Mouse (Mus musculus) spleen, adult 2 months (tissue): Measurements from ENCODE around the gene Spout1. TPM values are rescaled to one million over a fixed set of nuclear protein-coding genes. Genes with fewer than 3 reads are reported as not detected.

Experiments
- DNase-seq, 2 experiments: peaks; one replicate each; pipeline versions ENCODE4 v3.0.0 to v3.0.0-alpha.2; 2012 to 2021; ENCODE audit warnings: low spot score in 2 of 2, low read depth in 1 of 2
- H3K27ac ChIP-seq: fragments of 200-500 bp; 2 replicates; pipeline ENCODE4 v1.5.1; 2012; ENCODE audit warnings: low read length, inconsistent platforms; ENCODE audit not compliant: insufficient read depth
- H3K27me3 ChIP-seq: fragments of 200-500 bp; 2 replicates; pipeline ENCODE4 v1.6.1; 2012; ENCODE audit warnings: mild to moderate bottlenecking, moderate library complexity, low read length, inconsistent platforms; ENCODE audit not compliant: control insufficient read depth, insufficient read depth
- H3K36me3 ChIP-seq: fragments of 200-500 bp; 2 replicates; pipeline ENCODE4 v1.6.1; 2012; ENCODE audit warnings: mild to moderate bottlenecking, low read length, inconsistent platforms; ENCODE audit not compliant: control insufficient read depth, insufficient read depth
- H3K4me1 ChIP-seq: fragments of 200-500 bp; 2 replicates; pipeline ENCODE4 v1.6.1; 2011; ENCODE audit warnings: inconsistent platforms; ENCODE audit not compliant: control insufficient read depth, insufficient read depth, insufficient read length
- H3K4me3 ChIP-seq: fragments of 200-500 bp; 2 replicates; pipeline ENCODE4 v1.5.1; 2011; ENCODE audit warnings: mild to moderate bottlenecking, inconsistent platforms; ENCODE audit not compliant: insufficient read depth, insufficient read length; ENCODE audit errors: extremely low read depth
- CTCF ChIP-seq: fragments of 200-500 bp; IDR thresholded peaks from 2 replicates; pipeline ENCODE4 v1.5.1; 2011; ENCODE audit warnings: mild to moderate bottlenecking, inconsistent platforms; ENCODE audit not compliant: insufficient read depth, insufficient read length, insufficient replicate concordance; ENCODE audit errors: extremely low read depth
- POLR2A ChIP-seq: fragments of 200-500 bp; IDR thresholded peaks from 2 replicates; pipeline ENCODE4 v1.6.1; 2011; ENCODE audit warnings: low read depth, low read length, inconsistent platforms
- WGBS: fragments of 180-500 bp; shearing (Covaris S2); methylation state at CpG from one replicate; pipeline ENCODE4 v1.1.7; 2018; 5-methylcytosine and 5-hydroxymethylcytosine counted together
- polyA plus RNA-seq: library from polyadenylated mRNA; depleted of rRNA; stranded (reverse); fragments of >200 nt; gene quantifications from 2 replicates; pipeline ENCODE4 v1.2.3, GENCODE M21; 2012; rRNA removed

Gene Spout1
- polyA plus RNA-seq, result 19.1 and 23.3 TPM in 2 replicates

DNA sequence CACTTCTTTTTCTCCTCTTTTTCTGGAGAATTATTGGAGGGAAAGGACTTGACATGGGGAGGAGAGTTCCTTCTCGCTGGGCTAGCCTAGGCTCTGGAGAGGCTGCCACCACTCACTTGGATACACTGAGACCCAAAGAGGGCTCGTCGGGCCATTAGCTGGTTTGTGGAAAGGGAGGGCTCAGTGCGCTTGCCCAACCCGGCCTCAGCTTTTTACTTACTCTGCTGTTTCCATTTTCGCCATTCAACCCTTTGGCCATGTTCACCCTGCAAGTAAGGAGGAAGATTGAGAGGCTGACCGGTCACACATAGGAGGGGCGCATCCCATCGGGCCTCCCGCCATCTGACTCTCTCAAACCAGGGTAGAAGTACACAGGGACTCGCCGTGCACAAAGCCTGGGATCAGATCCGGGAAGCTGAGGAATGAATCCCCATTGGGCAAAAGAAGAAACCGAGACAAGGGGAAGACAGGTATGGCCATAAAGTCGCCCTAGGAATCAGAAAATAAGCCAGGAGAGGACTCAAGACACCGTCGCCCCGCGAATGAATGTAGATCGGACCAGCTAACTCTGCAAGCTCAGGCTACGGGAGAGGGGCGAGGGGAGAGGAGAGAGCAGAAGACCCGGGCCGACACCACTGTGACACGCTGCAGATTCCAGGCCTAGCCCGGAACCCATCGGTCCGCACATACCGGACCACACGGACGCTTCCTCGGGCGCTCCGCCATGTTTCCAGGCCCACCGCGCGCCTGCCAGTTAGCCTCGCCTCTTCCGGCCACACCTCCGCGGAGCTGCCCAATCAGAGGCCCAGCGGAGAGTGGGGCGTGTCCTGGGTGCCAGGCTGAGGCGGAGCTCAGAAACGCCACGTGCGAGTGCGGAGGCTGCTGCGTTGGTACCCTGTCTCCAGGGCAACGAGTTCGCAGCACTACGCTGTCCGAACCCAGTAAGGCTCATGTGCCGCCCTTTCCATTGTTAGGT, at the start of gene Spout1:
Gene Spout1, minus strand, starts transcription at position 760 of the 976 bp plus-strand sequence.
- peaks cover 12% of the 10 kb centered on the region for H3K36me3 ChIP-seq
- no peaks in the 10 kb centered on the region for H3K27me3 ChIP-seq
- H3K4me3 ChIP-seq, result peak within 1 kb of the TSS; percentile 66
- no peak within 1 kb of the TSS for H3K27ac ChIP-seq
- peak; percentile 41; the same call in 1 of the 2 replicates for TF ChIP-seq POLR2A
- no peak for TF ChIP-seq CTCF
- H3K4me1 ChIP-seq, result peaks cover 12% of the 10 kb centered on the region; the same call in 1 of the 2 replicates
- DNase-seq, result peak; percentile 90 to 94
- 3% methylated on average over 54 of the region's 54 CpGs for WGBS

DNA sequence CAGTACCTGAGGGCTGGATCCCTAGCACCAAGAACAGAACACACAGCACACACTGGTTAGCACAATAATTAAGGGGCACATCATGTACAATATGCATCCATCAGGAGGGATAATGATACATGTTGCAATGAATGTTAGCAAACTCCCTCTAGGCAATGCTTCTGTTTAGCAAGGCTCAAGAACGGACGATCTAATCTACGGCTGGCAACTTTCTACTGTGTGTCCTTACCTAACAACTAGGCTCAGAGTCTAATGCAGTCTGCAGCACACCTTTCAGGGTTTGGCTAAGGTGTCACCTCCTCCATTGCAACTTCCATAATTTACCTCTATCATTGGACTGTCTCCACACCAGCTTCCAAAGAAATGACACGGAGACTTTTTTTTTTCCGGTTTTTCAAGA, 38.0 kb upstream of the Spout1 start:
- H3K27me3 ChIP-seq, result no peaks in the 10 kb centered on the region

DNA sequence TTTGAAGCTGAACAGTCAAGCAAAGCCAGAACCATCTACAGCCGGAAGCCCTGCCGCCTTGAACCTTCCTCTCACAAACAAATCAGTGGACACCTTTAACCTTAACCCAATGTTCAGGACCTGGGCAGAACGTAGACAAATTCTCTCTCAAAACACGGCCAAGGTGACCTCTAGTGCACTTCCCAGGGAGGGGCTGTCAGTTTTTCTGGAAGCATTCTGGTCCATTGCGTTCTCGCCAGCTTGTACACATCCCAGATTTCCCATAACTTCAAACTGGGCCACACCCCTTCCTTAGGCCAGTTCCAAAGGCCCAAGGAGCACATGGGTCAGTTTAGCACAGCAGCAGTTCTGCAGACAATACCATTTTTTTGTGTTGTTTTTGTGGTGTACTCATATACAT, 37.2 kb upstream of the Spout1 start:
- no peaks in the 10 kb centered on the region for H3K4me1 ChIP-seq
- 87% methylated on average over 6 of the region's 6 CpGs for WGBS
- TF ChIP-seq CTCF, result no peak
- no peak for TF ChIP-seq POLR2A
- no peak overlapping the region for H3K4me3 ChIP-seq
- no peak overlapping the region for H3K27ac ChIP-seq
- DNase-seq, result no peak
- no peaks in the 10 kb centered on the region for H3K36me3 ChIP-seq
- H3K27me3 ChIP-seq, result no peaks in the 10 kb centered on the region

More for the DNA sequence above, 38.0 kb upstream of the Spout1 start:
- Histone ChIP-seq H3K4me1 (no peaks in the 10 kb centered on the region), H3K36me3 (no peaks in the 10 kb centered on the region), H3K4me3 (no peak overlapping the region), H3K27ac (no peak overlapping the region)
- DNase-seq, result no peak
- WGBS, result 95% methylated on average over 5 of the region's 5 CpGs
- TF ChIP-seq POLR2A (no peak), CTCF (no peak)

DNA sequence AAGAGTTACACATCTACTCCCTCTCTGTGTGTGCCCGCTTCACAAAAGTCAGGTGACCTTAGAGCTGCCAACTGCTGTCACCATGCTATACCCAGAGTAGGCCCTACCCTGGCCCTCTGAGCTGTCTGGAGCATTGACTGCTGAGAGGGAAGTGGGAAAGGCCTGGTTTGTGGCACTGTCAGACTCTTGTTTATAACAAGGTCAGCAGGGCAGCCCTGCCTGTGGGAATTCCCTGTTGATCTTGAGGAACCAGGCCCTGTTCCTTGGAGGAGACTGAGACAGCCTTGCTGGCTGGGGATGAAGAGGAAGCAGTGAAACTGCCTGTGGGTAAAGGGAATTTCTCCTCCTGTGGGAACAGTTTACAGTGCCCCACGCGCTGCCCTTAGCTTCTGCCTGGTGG, 36.5 kb upstream of the Spout1 start:
- Histone ChIP-seq H3K4me3 (no peak overlapping the region), H3K36me3 (no peaks in the 10 kb centered on the region), H3K27me3 (no peaks in the 10 kb centered on the region), H3K27ac (no peak overlapping the region), H3K4me1 (no peaks in the 10 kb centered on the region)
- no peak for DNase-seq
- WGBS, result 81% methylated on average over 3 of the region's 3 CpGs
- TF ChIP-seq POLR2A, result no peak
- no peak for TF ChIP-seq CTCF

- peak overlapping the region; percentile 26; the same call in 1 of the 2 replicates for H3K27ac ChIP-seq
- no peak for DNase-seq
- WGBS, result 56% methylated on average over 1 of the region's 1 CpGs
These were observed 34.7 kb upstream of the Spout1 start for GRCm38 (mm10) chr2:30212951-30213350.

GRCm38 (mm10) chr2:30212169-30212545, 33.9 kb upstream of the Spout1 start:
- no peak overlapping the region for H3K27ac ChIP-seq
- H3K36me3 ChIP-seq, result no peaks in the 10 kb centered on the region
- WGBS, result 80% methylated on average over 4 of the region's 4 CpGs
- no peaks in the 10 kb centered on the region for H3K4me1 ChIP-seq
- TF ChIP-seq POLR2A (no peak), CTCF (no peak)
- H3K4me3 ChIP-seq, result no peak overlapping the region
- DNase-seq, result no peak
- H3K27me3 ChIP-seq, result no peaks in the 10 kb centered on the region

More at GRCm38 (mm10) chr2:30212951-30213350, 34.7 kb upstream of the Spout1 start:
- no peak overlapping the region for H3K4me3 ChIP-seq
- no peaks in the 10 kb centered on the region for H3K27me3 ChIP-seq
- TF ChIP-seq CTCF, result no peak
- no peak for TF ChIP-seq POLR2A
- no peaks in the 10 kb centered on the region for H3K36me3 ChIP-seq
- H3K4me1 ChIP-seq, result no peaks in the 10 kb centered on the region
